Mouse (Mus musculus) CH12.LX (cell line): ENCODE results near the gene Ferd3l. TPM values are rescaled to one million over a fixed set of nuclear protein-coding genes. Genes with fewer than 3 reads are reported as not detected.

Experiments used
- DNase-seq: peaks from one replicate; pipeline ENCODE4 v3.0.0-alpha.2; 2013; ENCODE audit errors: extremely low read depth
- H3K27ac ChIP-seq: 2 replicates; pipeline ENCODE4 v1.5.1; 2012; ENCODE audit warnings: low read depth, mild to moderate bottlenecking, control low read depth, moderate library complexity; ENCODE audit not compliant: insufficient read depth
- H3K27me3 ChIP-seq: replicated peaks from 2 replicates; pipeline ENCODE3; 2012; ENCODE audit warnings: inconsistent platforms
- H3K36me3 ChIP-seq, 2 experiments: replicated peaks in 1 of 2; 2 replicates each; pipeline versions ENCODE3 to v1.6.1; 2012; ENCODE audit warnings: inconsistent platforms in 1 of 2, low read length in 1 of 2, mild to moderate bottlenecking in 1 of 2, mixed read lengths in 1 of 2, moderate library complexity in 1 of 2; ENCODE audit not compliant: control insufficient read depth in 1 of 2, insufficient read depth in 1 of 2
- H3K4me1 ChIP-seq, 2 experiments: 2 replicates each; pipeline ENCODE4 v1.6.1; 2012; ENCODE audit warnings: inconsistent platforms in 1 of 2, moderate library complexity in 1 of 2; ENCODE audit not compliant: insufficient read depth in 2 of 2, control insufficient read depth in 1 of 2
- H3K4me2 ChIP-seq: 2 replicates; pipeline ENCODE4 v1.6.1; 2012; ENCODE audit warnings: low read depth, mild to moderate bottlenecking, control low read depth; ENCODE audit not compliant: poor library complexity, insufficient read depth, severe bottlenecking
- H3K4me3 ChIP-seq, 3 experiments: fragments of 150-350 bp in 1 of 3; sonication (generic) in 1 of 3; replicated peaks in 1 of 3; 2 replicates each; pipeline versions ENCODE3 to v1.5.1; 2011 to 2012; ENCODE audit warnings: low read depth in 2 of 3, low read length in 2 of 3, mild to moderate bottlenecking in 2 of 3, moderate library complexity in 2 of 3, control low read depth in 1 of 3, improper control_type of control experiment in 1 of 3, inconsistent platforms in 1 of 3, mixed read lengths in 1 of 3; ENCODE audit not compliant: poor library complexity in 1 of 3
- H3K79me2 ChIP-seq: replicated peaks from 2 replicates; pipeline ENCODE4 v1.6.1; 2012; ENCODE audit warnings: mild to moderate bottlenecking, moderate library complexity; ENCODE audit not compliant: control insufficient read depth, poor library complexity, insufficient read depth, severe bottlenecking; ENCODE audit errors: extremely low read depth
- H3K9ac ChIP-seq: 2 replicates; pipeline ENCODE4 v1.6.1; 2012; ENCODE audit warnings: low read depth, mild to moderate bottlenecking, control low read depth, moderate library complexity; ENCODE audit not compliant: insufficient read depth
- H3K9me3 ChIP-seq: replicated peaks from 2 replicates; pipeline ENCODE3; 2012; ENCODE audit warnings: low read length, inconsistent platforms, mixed read lengths
- CHD1 ChIP-seq: IDR thresholded peaks from 2 replicates; pipeline ENCODE4 v1.6.1; 2012; ENCODE audit warnings: low read depth, low read length, improper control_type of control experiment, inconsistent platforms
- E2F4 ChIP-seq: IDR thresholded peaks from 2 replicates; pipeline ENCODE4 v1.6.1; 2011; ENCODE audit warnings: low read depth, low read length, improper control_type of control experiment; ENCODE audit not compliant: insufficient replicate concordance
- ELF1 ChIP-seq: IDR thresholded peaks from 2 replicates; pipeline ENCODE4 v1.6.1; 2014; ENCODE audit warnings: low read depth, mild to moderate bottlenecking, inconsistent platforms, low read length, improper control_type of control experiment
- ETS1 ChIP-seq: conservative IDR thresholded peaks from 2 replicates; pipeline ENCODE4 v1.6.1; 2012; ENCODE audit warnings: low read depth, mild to moderate bottlenecking, inconsistent platforms, low read length, improper control_type of control experiment, moderate library complexity
- IRF4 ChIP-seq: IDR thresholded peaks from 2 replicates; pipeline ENCODE4 v1.6.1; 2014; ENCODE audit warnings: low read depth, mild to moderate bottlenecking, inconsistent platforms, low read length, improper control_type of control experiment
- JUN ChIP-seq: IDR thresholded peaks from 2 replicates; pipeline ENCODE4 v1.6.1; 2011; ENCODE audit warnings: low read depth, mild to moderate bottlenecking, low read length, improper control_type of control experiment, moderate library complexity; ENCODE audit not compliant: insufficient read depth
- KAT2A ChIP-seq: IDR thresholded peaks from 2 replicates; pipeline ENCODE4 v1.6.1; 2012; ENCODE audit warnings: low read length, improper control_type of control experiment, inconsistent platforms; ENCODE audit not compliant: insufficient replicate concordance
- MAFK ChIP-seq: IDR thresholded peaks from 2 replicates; pipeline ENCODE4 v1.6.1; 2011; ENCODE audit warnings: low read length, improper control_type of control experiment; ENCODE audit not compliant: insufficient replicate concordance
- MAX ChIP-seq: IDR thresholded peaks from 2 replicates; pipeline ENCODE4 v1.6.1; 2011; ENCODE audit warnings: low read length, improper control_type of control experiment
- MEF2A ChIP-seq: IDR thresholded peaks from 2 replicates; pipeline ENCODE4 v1.6.1; 2014; ENCODE audit warnings: low read depth, mild to moderate bottlenecking, inconsistent platforms, low read length, improper control_type of control experiment, borderline replicate concordance
- MXI1 ChIP-seq: IDR thresholded peaks from 2 replicates; pipeline ENCODE4 v1.6.1; 2011; ENCODE audit warnings: mild to moderate bottlenecking, low read depth, low read length, improper control_type of control experiment
- MYC ChIP-seq: IDR thresholded peaks from 2 replicates; pipeline ENCODE4 v1.6.1; 2011; ENCODE audit warnings: low read depth, mild to moderate bottlenecking, improper control_type of control experiment, low read length
- POLR2AphosphoS2 ChIP-seq: IDR thresholded peaks from 2 replicates; pipeline ENCODE4 v1.6.1; 2011; ENCODE audit warnings: low read depth, low read length, improper control_type of control experiment
- RAD21 ChIP-seq: IDR thresholded peaks from 2 replicates; pipeline ENCODE4 v1.6.1; 2011; ENCODE audit warnings: low read depth, mild to moderate bottlenecking, low read length, improper control_type of control experiment, moderate library complexity
- SIN3A ChIP-seq: IDR thresholded peaks from 2 replicates; pipeline ENCODE4 v1.6.1; 2012; ENCODE audit warnings: low read length, improper control_type of control experiment, inconsistent platforms
- TCF12 ChIP-seq: IDR thresholded peaks from 2 replicates; pipeline ENCODE4 v1.6.1; 2014; ENCODE audit warnings: low read depth, mild to moderate bottlenecking, inconsistent platforms, low read length, improper control_type of control experiment
- USF2 ChIP-seq: conservative IDR thresholded peaks from 2 replicates; pipeline ENCODE4 v1.6.1; 2011; ENCODE audit warnings: low read depth, low read length, improper control_type of control experiment
- ZMIZ1 ChIP-seq: IDR thresholded peaks from 2 replicates; pipeline ENCODE4 v1.6.1; 2012; ENCODE audit warnings: low read depth, mild to moderate bottlenecking, inconsistent platforms, low read length, improper control_type of control experiment
- ZNF384 ChIP-seq: IDR thresholded peaks from 2 replicates; pipeline ENCODE4 v1.6.1; 2012; ENCODE audit warnings: low read depth, low read length, improper control_type of control experiment, inconsistent platforms
- dilution Hi-C: fragments of 300-500 bp; cut with MboI; formaldehyde crosslinking; loops from 2 replicates; pipeline ENCODE4 v1.14.3; 2020; ENCODE audit warnings: low sequenced_read_pairs; ENCODE audit not compliant: extremely low pct_unique_long_range_greater_than_20kb, extremely low pct_ligation_motif_present
- in situ Hi-C: fragments of 300-500 bp; cut with MboI; formaldehyde crosslinking; loops from 3 replicates; pipeline ENCODE4 v1.14.3; 2019; ENCODE audit warnings: low sequenced_read_pairs, low pct_ligation_motif_present, low pct_unique_long_range_greater_than_20kb, mixed read lengths
- polyA plus RNA-seq: library from polyadenylated mRNA; unstranded; fragments of >175 nt; gene quantifications from 2 replicates; pipeline ENCODE4 v1.2.1, GENCODE M21; 2012; ENCODE audit warnings: low read depth; ENCODE audit not compliant: insufficient read length
- total RNA-seq, 2 experiments: library from RNA; depleted of rRNA; stranded (reverse); fragments of 300-350 nt in 1 of 2; fragments of >200 nt in 1 of 2; gene quantifications; 2 replicates each; pipeline ENCODE4 v1.2.3; 2012 to 2014

The Ferd3l gene
- total and polyA plus RNA-seq, 3 experiments: not detected

GRCm38 (mm10) chr12:33954931-33955565, 26.8 kb downstream of the Ferd3l start:
- Histone ChIP-seq H3K27ac (no peak overlapping the region), H3K36me3 (no peaks in the 10 kb centered on the region), H3K4me2 (no peak overlapping the region), H3K9ac (no peak overlapping the region), H3K27me3 (no peaks in the 10 kb centered on the region), H3K4me1 (no peaks in the 10 kb centered on the region), H3K9me3 (peaks cover 18% of the 10 kb centered on the region), H3K4me3 (no peak overlapping the region), H3K79me2 (no peaks in the 10 kb centered on the region)
- in situ Hi-C loops (no loop called here), dilution Hi-C loops (no loop called here)
- TF ChIP-seq ZMIZ1: no peak
- TF ChIP-seq MYC: no peak
- TF ChIP-seq MAFK: no peak
- no peak for TF ChIP-seq ZNF384
- TF ChIP-seq E2F4: no peak
- TF ChIP-seq TCF12: no peak
- TF ChIP-seq IRF4: no peak
- no peak for TF ChIP-seq KAT2A
- TF ChIP-seq MXI1: no peak
- DNase-seq: no peak

DNA sequence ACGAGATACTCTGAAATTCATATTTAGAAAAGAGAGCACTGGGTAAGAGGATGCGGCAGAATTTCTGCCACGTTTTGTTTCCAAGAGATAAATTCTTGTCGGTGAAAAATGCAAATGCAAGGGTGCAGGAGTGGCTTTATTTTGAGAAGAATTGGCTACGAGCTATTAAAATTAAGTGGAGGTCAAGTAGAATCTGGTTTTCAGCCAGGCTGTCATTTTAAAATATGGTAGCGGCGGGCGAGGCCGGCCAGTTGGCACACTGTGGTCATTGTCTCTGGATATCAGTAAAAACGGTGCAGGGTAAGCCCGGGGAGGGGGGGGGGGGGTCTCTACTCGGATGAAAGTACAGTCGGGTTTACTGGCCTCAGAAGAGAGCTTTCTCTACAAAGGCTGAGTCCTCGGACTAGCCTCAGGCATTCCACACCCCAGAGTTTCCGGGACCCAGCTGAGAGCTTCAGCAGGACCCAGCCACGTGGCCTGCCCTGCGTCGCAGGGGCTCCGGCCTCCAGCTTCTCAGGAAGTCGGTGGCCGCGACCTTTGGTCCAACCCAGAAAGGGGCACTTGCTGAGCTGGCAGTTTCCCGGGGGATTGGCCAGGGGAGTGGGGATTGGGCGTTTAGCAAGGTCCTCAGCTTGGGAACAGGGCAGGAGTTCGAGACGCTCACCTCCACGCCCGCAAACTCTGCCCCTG, 27.5 kb downstream of the Ferd3l start:
- peaks cover 18% of the 10 kb centered on the region for H3K9me3 ChIP-seq
- dilution Hi-C loops: no loop called here
- H3K4me2 ChIP-seq: no peak overlapping the region
- TF ChIP-seq CHD1: no peak
- no peak for TF ChIP-seq E2F4
- no peak for TF ChIP-seq TCF12
- TF ChIP-seq JUN: no peak
- no peak for TF ChIP-seq RAD21
- no peak for TF ChIP-seq MAX
- TF ChIP-seq IRF4: no peak
- no peak for TF ChIP-seq SIN3A
- no peak for TF ChIP-seq KAT2A
- no peak for TF ChIP-seq USF2
- no peak for TF ChIP-seq POLR2AphosphoS2
- no peak for TF ChIP-seq ELF1
- no peak for TF ChIP-seq ETS1
- TF ChIP-seq MEF2A: no peak
- no peaks in the 10 kb centered on the region for H3K4me1 ChIP-seq
- H3K27ac ChIP-seq: no peak overlapping the region
- no peaks in the 10 kb centered on the region for H3K36me3 ChIP-seq
- no peak overlapping the region for H3K9ac ChIP-seq
- no peaks in the 10 kb centered on the region for H3K79me2 ChIP-seq
- no peaks in the 10 kb centered on the region for H3K27me3 ChIP-seq
- DNase-seq: no peak
- in situ Hi-C loops: no loop called here
- H3K4me3 ChIP-seq: no peak overlapping the region
